Mouse (Mus musculus) erythroblast, embryonic 14.5 days (primary cell): ENCODE data around the gene Ppp2ca.

Source experiments
- GATA1 ChIP-seq: IDR thresholded peaks from 2 replicates; pipeline ENCODE4 v1.6.1; 2012; ENCODE audit warnings: low read length, inconsistent platforms, mixed read lengths
- TAL1 ChIP-seq: IDR thresholded peaks from 3 replicates; pipeline ENCODE4 v1.6.1; 2012; ENCODE audit warnings: low read length, inconsistent platforms, mixed read lengths

GRCm38 (mm10) chr11:52079978-52080377 is 18.5 kb upstream of the Ppp2ca start:
- TF ChIP-seq TAL1 (no peak), GATA1 (no peak)
